7 mouse cellular contexts compared by ENCODE assay signal in genomic region chr9:108852976-108853375, GRCm38 (mm10). TPM values are rescaled to one million over a fixed set of nuclear protein-coding genes. Genes with fewer than 3 reads are reported as not detected.
DNase-seq lines count a peak whose midpoint lies in the region; ATAC-seq and TF ChIP-seq lines count a peak whose summit lies in the region.

Slc26a6 (plus strand) TSS chr9:108853283.

- TF ChIP-seq CTCF in E14TG2a.4 (conservative IDR thresholded peaks at IDR 0.05; ENCODE audit: low read length), result no peak
- no peak for TF ChIP-seq CTCF in intestine, postnatal 0 days (IDR thresholded peaks at IDR 0.05; ENCODE audit: low read depth)

- no peaks in the 10 kb centered on the region for H3K9me3 ChIP-seq in E14TG2a.4 (ENCODE audit: low read length)
- no peaks in the 10 kb centered on the region for H3K9me3 ChIP-seq in intestine, postnatal 0 days (ENCODE audit: control insufficient read depth)

- peak within 1 kb of the TSS; percentile 54 for H3K9ac ChIP-seq in intestine, postnatal 0 days (ENCODE audit: low read depth, low read length)

- peaks cover 18% of the 10 kb centered on the region for H3K27me3 ChIP-seq in E14TG2a.4 (ENCODE audit: insufficient read depth, low read length)
- no peaks in the 10 kb centered on the region for H3K27me3 ChIP-seq in intestine, postnatal 0 days (replicated peaks; ENCODE audit: control insufficient read depth, insufficient read depth, low read length)

- peaks cover 64% of the 10 kb centered on the region for H3K4me1 ChIP-seq in E14TG2a.4 (replicated peaks; ENCODE audit: low read depth, low read length)
- no peaks in the 10 kb centered on the region for H3K4me1 ChIP-seq in intestine, postnatal 0 days (replicated peaks; ENCODE audit: control insufficient read depth, insufficient read depth, low read length)

- peak; percentile 16; the same call in 1 of the 2 replicates for ATAC-seq in granulocyte monocyte progenitor cell, adult 5-6 weeks (replicated peaks; ENCODE audit: poor library complexity, severe bottlenecking)
- ATAC-seq in intestine, postnatal 0 days, result no peak

- H3K27ac ChIP-seq in intestine, postnatal 0 days (ENCODE audit: low read depth, low read length), result peak within 1 kb of the TSS; percentile 77
- H3K27ac ChIP-seq in macrophage, result peak within 1 kb of the TSS; percentile 93

- H3K36me3 ChIP-seq in E14TG2a.4 (ENCODE audit: insufficient read depth, low read length), result peaks cover 25% of the 10 kb centered on the region
- H3K36me3 ChIP-seq in intestine, postnatal 0 days (ENCODE audit: control insufficient read depth, insufficient read depth), result peaks cover 17% of the 10 kb centered on the region; the same call in 1 of the 2 replicates
- peaks cover 15% of the 10 kb centered on the region for H3K36me3 ChIP-seq in macrophage (ENCODE audit: inconsistent target)

- H3K79me2 ChIP-seq in macrophage (ENCODE audit: inconsistent target), result no peaks in the 10 kb centered on the region

- H3K4me3 ChIP-seq in E14TG2a.4 (replicated peaks; ENCODE audit: low read length) (peak within 1 kb of the TSS; percentile 99), macrophage (ENCODE audit: inconsistent target) (peak within 1 kb of the TSS; percentile 84)
- peak within 1 kb of the TSS; percentile 60 for H3K4me3 ChIP-seq in intestine, postnatal 0 days (ENCODE audit: low read depth, low read length)

- WGBS in intestine, postnatal 0 days, result 88% methylated on average over 3 of the region's 3 CpGs
- WGBS in macrophage (ENCODE audit: missing documents), result 64% methylated on average over 3 of the region's 3 CpGs

- peak within 1 kb of the TSS; percentile 90 for H3K4me2 ChIP-seq in intestine, postnatal 0 days (replicated peaks; ENCODE audit: low read depth)

- DNase-seq in adipocyte (ENCODE audit: low spot score), result peak; percentile 85
- DNase-seq in cerebellum, postnatal 10 days, result no peak
- no peak for DNase-seq in thymus, postnatal 25 days

RNA-seq across cellular contexts. Expression of gene Slc26a6, which starts in this region (rescaled TPM):
- 4.7 and 18.3 TPM in 2 replicates for total RNA-seq in granulocyte monocyte progenitor cell, adult 5-6 weeks (2014; fragmentation: Nextera tagmentation)
- total RNA-seq in granulocyte monocyte progenitor cell, adult 5-6 weeks (2017), result 1.5 and 3.5 TPM in 2 replicates
- 70.8 and 99.5 TPM in 2 replicates for polyA plus RNA-seq in intestine, postnatal 0 days (2015; fragmentation: Nextera tagmentation; extraction: Ambion mirVana)
- total RNA-seq in macrophage (2018; cell fraction: chromatin; rRNA removed), result 100 to 1,000 TPM in 2 of 26 experiments, 10 to 100 TPM in 24; 22.9 to 117 (median 53.7) TPM
- total RNA-seq in macrophage (2018; cell fraction: cytosol; rRNA removed), result 10 to 100 TPM in 16 of 26 experiments, 1 to 10 TPM in 10; 5.4 to 20.5 (median 10.4) TPM
- total RNA-seq in macrophage (2018; cell fraction: nucleus; rRNA removed), result 10 to 100 TPM; 11.7 to 65.4 (median 27.8) TPM
- polyA plus RNA-seq in macrophage (2018), result 5.2 to 17.9 TPM (median 8.1 TPM) in 3 replicates
